Mouse (Mus musculus): Measurements from ENCODE around the gene Rdh5. TPM values are rescaled to one million over a fixed set of nuclear protein-coding genes. Genes with fewer than 3 reads are reported as not detected.

Rdh5 gene
- 14.2 and 14.7 TPM in 2 replicates for polyA plus RNA-seq (2016; fragmentation: Nextera tagmentation; extraction: Ambion mirVana)

- H3K9me3 ChIP-seq = no peaks in the 10 kb centered on the region
- H3K27ac ChIP-seq = peak within 1 kb of the TSS; percentile 77
- H3K4me1 ChIP-seq = peaks cover 35% of the 10 kb centered on the region
- peak within 1 kb of the TSS; percentile 71 for H3K9ac ChIP-seq
- WGBS = 24% methylated on average over 1 of the region's 1 CpGs
- H3K4me3 ChIP-seq = peak within 1 kb of the TSS; percentile 79
- peaks cover 9% of the 10 kb centered on the region for H3K36me3 ChIP-seq
- peak within 1 kb of the TSS; percentile 57 for H3K4me2 ChIP-seq (replicated peaks)
- 0 out of 2 replicates have a peak, but pooled peaks cover 4% of the 10 kb centered on the region for H3K27me3 ChIP-seq
- ATAC-seq (ENCODE audit: insufficient number of reproducible peaks, insufficient read depth, low FRiP score, low TSS enrichment) = no peak
Observed at GRCm38 (mm10) chr10:128922822-128923012, at the start of gene Rdh5. TSS of gene Rdh5 (minus strand) at chr10:128922888.

GRCm38 (mm10) chr10:128970740-128971250 is 48.1 kb upstream of the Rdh5 start:
- H3K4me1 ChIP-seq = no peaks in the 10 kb centered on the region
- ATAC-seq (ENCODE audit: insufficient number of reproducible peaks, insufficient read depth, low FRiP score, low TSS enrichment) = no peak
- 39% methylated on average over 1 of the region's 1 CpGs for WGBS

DNA sequence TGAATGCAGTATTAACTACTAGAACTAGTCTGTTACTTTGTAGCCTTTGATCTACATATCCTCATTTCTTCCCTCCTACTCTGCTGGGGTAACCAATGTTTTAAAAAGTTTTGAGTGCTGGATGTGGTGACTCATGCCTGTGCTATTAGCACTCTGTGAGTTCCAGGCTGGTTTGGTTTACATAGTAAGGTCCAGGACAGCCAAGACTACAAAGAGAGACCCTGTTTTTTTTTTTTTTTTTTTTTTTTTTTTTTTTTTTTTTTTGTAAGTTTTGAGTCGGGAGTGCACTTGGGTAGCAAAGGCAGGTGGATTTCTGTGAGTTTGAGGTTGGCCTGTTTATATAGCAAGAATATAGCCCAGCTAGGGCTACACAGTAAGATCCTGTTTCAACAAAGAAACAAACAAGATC is 45.7 kb upstream of the Rdh5 start:
- no peak overlapping the region for H3K4me2 ChIP-seq (replicated peaks)
- H3K9ac ChIP-seq = no peak overlapping the region
- WGBS = 36% methylated on average over 1 of the region's 1 CpGs
- no peak overlapping the region for H3K27ac ChIP-seq
- H3K4me3 ChIP-seq = no peak overlapping the region
- no peak for ATAC-seq (ENCODE audit: insufficient number of reproducible peaks, insufficient read depth, low FRiP score, low TSS enrichment)
- H3K4me1 ChIP-seq = no peaks in the 10 kb centered on the region
- H3K36me3 ChIP-seq = no peaks in the 10 kb centered on the region
- H3K27me3 ChIP-seq = no peaks in the 10 kb centered on the region
- no peaks in the 10 kb centered on the region for H3K9me3 ChIP-seq

More at GRCm38 (mm10) chr10:128970740-128971250, 48.1 kb upstream of the Rdh5 start:
- Histone ChIP-seq H3K27ac (no peak overlapping the region), H3K4me2 (replicated peaks) (no peak overlapping the region), H3K4me3 (no peak overlapping the region), H3K9me3 (no peaks in the 10 kb centered on the region), H3K36me3 (no peaks in the 10 kb centered on the region), H3K9ac (no peak overlapping the region), H3K27me3 (no peaks in the 10 kb centered on the region)

- no peaks in the 10 kb centered on the region for H3K27me3 ChIP-seq
- H3K4me2 ChIP-seq (replicated peaks) = no peak overlapping the region
- H3K36me3 ChIP-seq = no peaks in the 10 kb centered on the region
- 80% methylated on average over 6 of the region's 6 CpGs for WGBS
- no peak overlapping the region for H3K9ac ChIP-seq
- no peak for ATAC-seq (ENCODE audit: insufficient number of reproducible peaks, insufficient read depth, low FRiP score, low TSS enrichment)
- H3K27ac ChIP-seq = no peak overlapping the region
- no peak overlapping the region for H3K4me3 ChIP-seq
- H3K9me3 ChIP-seq = no peaks in the 10 kb centered on the region
- H3K4me1 ChIP-seq = no peaks in the 10 kb centered on the region
Observed at GRCm38 (mm10) chr10:128965871-128966270, 43.2 kb upstream of the Rdh5 start.

GRCm38 (mm10) chr10:128964961-128965360 is 42.3 kb upstream of the Rdh5 start:
- H3K4me2 ChIP-seq (replicated peaks) = no peak overlapping the region
- H3K4me1 ChIP-seq = no peaks in the 10 kb centered on the region
- H3K27me3 ChIP-seq = no peaks in the 10 kb centered on the region
- H3K4me3 ChIP-seq = no peak overlapping the region
- no peak for ATAC-seq (ENCODE audit: insufficient number of reproducible peaks, insufficient read depth, low FRiP score, low TSS enrichment)
- 59% methylated on average over 2 of the region's 2 CpGs for WGBS
- no peaks in the 10 kb centered on the region for H3K9me3 ChIP-seq
- no peak overlapping the region for H3K27ac ChIP-seq
- no peak overlapping the region for H3K9ac ChIP-seq
- H3K36me3 ChIP-seq = no peaks in the 10 kb centered on the region

- Histone ChIP-seq H3K27me3 (no peaks in the 10 kb centered on the region), H3K4me2 (replicated peaks) (no peak within 1 kb of the TSS), H3K9me3 (no peaks in the 10 kb centered on the region), H3K4me1 (no peaks in the 10 kb centered on the region), H3K9ac (no peak within 1 kb of the TSS), H3K4me3 (no peak within 1 kb of the TSS), H3K36me3 (no peaks in the 10 kb centered on the region), H3K27ac (no peak within 1 kb of the TSS)
- WGBS = 80% methylated on average over 12 of the region's 12 CpGs
- no peak for ATAC-seq (ENCODE audit: insufficient number of reproducible peaks, insufficient read depth, low FRiP score, low TSS enrichment)
Observed at GRCm38 (mm10) chr10:128960590-128961584, 38.2 kb upstream of the Rdh5 start, which contains the start of gene Mettl7b. TSS of gene Mettl7b (minus strand) at chr10:128960988.

- no peaks in the 10 kb centered on the region for H3K9me3 ChIP-seq
- no peaks in the 10 kb centered on the region for H3K36me3 ChIP-seq
- H3K27me3 ChIP-seq = no peaks in the 10 kb centered on the region
- H3K9ac ChIP-seq = no peak overlapping the region
- 75% methylated on average over 4 of the region's 4 CpGs for WGBS
- no peak overlapping the region for H3K27ac ChIP-seq
- H3K4me2 ChIP-seq (replicated peaks) = no peak overlapping the region
- ATAC-seq (ENCODE audit: insufficient number of reproducible peaks, insufficient read depth, low FRiP score, low TSS enrichment) = no peak
- H3K4me3 ChIP-seq = no peak overlapping the region
- H3K4me1 ChIP-seq = no peaks in the 10 kb centered on the region
Observed at GRCm38 (mm10) chr10:128960142-128960541, 37.5 kb upstream of the Rdh5 start.

DNA sequence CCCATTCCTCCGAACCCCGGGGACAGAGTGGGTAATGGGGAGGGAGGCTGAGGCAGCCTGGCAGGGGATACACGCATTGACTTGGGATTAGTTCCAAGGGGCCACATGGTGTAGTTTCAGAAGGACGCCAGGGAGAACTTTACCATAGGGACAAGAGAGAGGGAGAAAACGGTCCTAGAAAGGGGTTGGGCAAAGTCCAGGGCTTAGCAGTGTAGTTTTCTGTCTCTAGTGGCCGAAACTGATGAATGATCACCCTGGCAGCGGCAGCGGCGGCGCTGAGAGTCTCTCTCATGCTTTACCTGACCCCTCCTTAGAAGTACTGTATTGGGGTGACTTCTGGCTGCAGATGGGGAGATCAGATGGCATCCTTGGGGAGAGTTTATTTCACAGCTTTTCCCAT is 35.7 kb upstream of the Rdh5 start:
- H3K36me3 ChIP-seq = no peaks in the 10 kb centered on the region
- no peak overlapping the region for H3K4me2 ChIP-seq (replicated peaks)
- no peak overlapping the region for H3K9ac ChIP-seq
- 76% methylated on average over 10 of the region's 10 CpGs for WGBS
- no peaks in the 10 kb centered on the region for H3K9me3 ChIP-seq
- no peak overlapping the region for H3K27ac ChIP-seq
- H3K4me1 ChIP-seq = no peaks in the 10 kb centered on the region
- H3K27me3 ChIP-seq = no peaks in the 10 kb centered on the region; the same call in 1 of the 2 replicates
- ATAC-seq (ENCODE audit: insufficient number of reproducible peaks, insufficient read depth, low FRiP score, low TSS enrichment) = no peak
- H3K4me3 ChIP-seq = no peak overlapping the region

DNA sequence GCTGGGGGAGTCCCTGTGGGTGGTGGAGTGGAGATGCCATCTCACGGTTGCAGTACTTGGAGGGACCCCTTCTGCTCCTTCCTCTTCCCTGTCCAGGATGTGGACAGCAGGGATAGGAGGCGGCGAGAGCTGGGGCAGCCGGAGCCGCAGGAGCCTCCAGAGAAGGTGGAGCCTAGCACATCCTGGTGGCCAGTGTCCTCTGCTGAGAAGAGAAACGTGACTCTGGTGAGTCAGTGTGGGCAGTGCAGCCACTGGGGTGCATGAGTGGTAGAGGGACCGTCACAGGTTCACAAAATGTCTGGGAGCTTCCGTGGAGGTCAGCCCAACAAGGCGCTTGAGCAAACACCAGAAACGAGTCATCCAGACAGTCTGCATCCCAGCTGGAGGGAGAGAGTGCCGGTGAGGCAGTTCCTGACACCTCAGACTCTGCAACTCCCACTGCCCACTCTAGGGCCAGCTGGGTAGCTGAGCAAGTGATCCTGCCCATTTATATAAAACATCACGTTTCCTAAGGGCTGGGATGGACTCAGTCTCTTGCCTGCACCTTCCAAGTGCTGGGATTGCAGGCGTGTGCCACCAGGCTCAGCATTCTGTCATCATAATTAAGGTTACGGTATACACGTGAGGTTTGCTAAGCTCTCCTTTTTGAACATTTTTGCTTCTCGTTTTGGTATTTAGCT is 27.7 kb upstream of the Rdh5 start:
- no peak overlapping the region for H3K4me2 ChIP-seq (replicated peaks)
- no peaks in the 10 kb centered on the region for H3K4me1 ChIP-seq
- no peak overlapping the region for H3K27ac ChIP-seq
- H3K27me3 ChIP-seq = no peaks in the 10 kb centered on the region; the same call in 1 of the 2 replicates
- ATAC-seq (ENCODE audit: insufficient number of reproducible peaks, insufficient read depth, low FRiP score, low TSS enrichment) = no peak
- 69% methylated on average over 16 of the region's 16 CpGs for WGBS
- no peaks in the 10 kb centered on the region for H3K36me3 ChIP-seq
- H3K4me3 ChIP-seq = no peak overlapping the region
- no peaks in the 10 kb centered on the region for H3K9me3 ChIP-seq
- H3K9ac ChIP-seq = no peak overlapping the region

DNA sequence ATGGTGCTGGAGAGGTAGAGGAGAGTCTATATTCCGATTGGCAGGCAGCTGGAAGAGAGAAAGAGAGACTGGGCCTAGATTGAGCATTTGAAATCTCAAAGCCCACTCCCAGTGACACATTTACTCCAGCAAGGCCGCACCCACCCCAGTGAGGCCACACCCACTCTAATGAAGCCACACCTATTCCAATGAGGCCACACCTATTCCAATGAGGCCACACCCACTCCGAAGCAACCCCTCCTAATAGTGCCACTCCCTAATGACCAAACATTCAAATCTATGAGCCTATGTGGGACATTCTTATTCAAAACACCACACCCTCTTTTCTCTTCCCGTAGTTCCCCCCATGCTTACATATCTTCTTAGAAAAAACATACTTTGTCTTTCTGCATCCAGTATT is 24.8 kb upstream of the Rdh5 start:
- H3K27me3 ChIP-seq = no peaks in the 10 kb centered on the region
- no peak for ATAC-seq (ENCODE audit: insufficient number of reproducible peaks, insufficient read depth, low FRiP score, low TSS enrichment)
- no peaks in the 10 kb centered on the region for H3K4me1 ChIP-seq
- H3K27ac ChIP-seq = no peak overlapping the region
- no peaks in the 10 kb centered on the region for H3K36me3 ChIP-seq
- no peak overlapping the region for H3K4me2 ChIP-seq (replicated peaks)
- H3K9ac ChIP-seq = no peak overlapping the region
- WGBS = 87% methylated on average over 4 of the region's 4 CpGs
- H3K4me3 ChIP-seq = no peak overlapping the region
- H3K9me3 ChIP-seq = no peaks in the 10 kb centered on the region

DNA sequence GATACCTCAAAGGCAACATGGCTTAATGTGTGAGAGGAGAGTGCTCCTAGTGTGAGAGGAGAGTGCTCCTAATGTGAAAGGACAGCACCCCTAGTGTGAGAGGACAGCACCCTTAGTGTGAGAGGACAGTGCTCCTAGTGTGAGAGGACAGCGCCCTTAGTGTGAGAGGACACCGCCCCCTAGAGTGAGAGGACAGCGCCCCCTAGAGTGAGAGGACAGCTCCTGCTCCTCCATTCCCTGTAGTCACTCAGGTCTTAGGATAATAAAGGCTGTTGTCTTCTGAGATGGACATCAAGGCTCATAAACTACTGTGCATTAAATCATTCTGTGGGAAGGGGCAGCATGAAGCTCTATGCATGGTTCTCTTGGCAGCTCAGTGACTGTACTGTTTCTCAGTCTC is 23.0 kb upstream of the Rdh5 start:
- Histone ChIP-seq H3K36me3 (no peaks in the 10 kb centered on the region), H3K4me1 (no peaks in the 10 kb centered on the region), H3K27me3 (0 out of 2 replicates have a peak, but pooled peaks cover 3% of the 10 kb centered on the region), H3K27ac (no peak overlapping the region), H3K9me3 (no peaks in the 10 kb centered on the region), H3K4me2 (replicated peaks) (no peak overlapping the region), H3K4me3 (no peak overlapping the region), H3K9ac (no peak overlapping the region)
- no peak for ATAC-seq (ENCODE audit: insufficient number of reproducible peaks, insufficient read depth, low FRiP score, low TSS enrichment)
- 17% methylated on average over 3 of the region's 3 CpGs for WGBS
